Mouse (Mus musculus) liver (tissue): Measurements from ENCODE around the gene Actn4.

Experiments
- DNase-seq: peaks from one replicate; pipeline ENCODE4 v3.0.0-alpha.2; 2020; ENCODE audit warnings: mixed read lengths

Actn4 gene

DNA sequence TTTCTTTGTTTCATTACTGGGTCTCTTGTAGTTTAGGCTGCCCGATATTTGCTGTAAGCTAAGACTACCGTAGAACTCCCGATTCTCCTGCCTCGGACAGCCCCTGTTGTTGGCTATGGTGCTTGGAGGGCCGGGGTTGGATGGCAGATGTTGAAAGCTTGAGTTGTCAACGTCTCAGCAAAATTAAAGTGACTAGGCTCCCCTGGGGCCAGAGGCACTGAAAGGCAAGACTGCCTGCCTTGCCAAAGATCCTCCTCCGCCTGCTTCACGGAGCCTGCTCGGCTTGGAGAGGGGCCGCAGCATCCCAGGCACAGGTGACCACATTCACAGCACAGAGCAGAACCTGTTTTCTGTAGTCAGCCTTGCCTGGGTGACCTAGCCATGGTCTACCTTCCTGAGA lies 81.6 kb downstream of the Actn4 start:
- no peak for DNase-seq

DNA sequence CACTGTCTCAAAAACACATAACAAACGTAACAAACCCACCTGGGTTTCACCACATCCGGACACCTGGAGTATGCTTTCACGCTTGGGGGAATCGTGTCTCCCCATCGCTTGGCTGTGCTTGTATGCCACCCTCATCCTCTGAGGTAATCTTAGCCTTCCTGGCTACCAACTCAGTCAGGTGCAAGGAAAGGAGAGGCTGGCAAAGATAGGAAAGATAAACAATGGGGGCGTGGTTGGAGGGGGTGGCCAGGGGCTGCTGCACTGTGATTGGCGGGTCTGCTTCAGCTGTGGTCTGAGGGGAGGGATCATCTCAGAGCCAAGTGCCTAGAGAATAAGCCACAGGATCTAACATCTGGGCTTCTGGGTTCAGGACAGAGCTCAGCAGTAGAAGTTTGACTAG lies 82.5 kb downstream of the Actn4 start:
- DNase-seq = no peak

- DNase-seq = no peak
Measured at GRCm38 (mm10) chr7:28877856-28878255, 84.3 kb downstream of the Actn4 start.

DNA sequence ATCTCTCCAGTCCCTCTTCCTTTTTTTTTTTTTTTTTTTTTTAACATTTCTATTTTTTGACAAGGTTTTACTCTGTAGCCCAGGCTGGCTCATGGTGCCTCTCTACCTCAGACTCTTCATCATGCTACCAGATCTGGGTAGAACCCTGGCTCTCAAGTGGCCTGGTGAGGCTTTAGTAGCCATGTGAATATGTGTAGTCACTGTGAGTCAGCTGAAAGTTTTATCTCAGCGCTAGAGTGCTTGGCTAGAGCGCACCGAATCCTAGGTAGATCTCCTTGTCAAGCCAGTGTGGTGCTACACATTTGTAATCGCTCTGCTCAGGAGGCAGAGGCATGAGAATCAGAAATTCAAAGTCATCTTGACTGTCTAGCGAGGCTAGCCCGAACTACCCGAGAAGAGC lies 85.0 kb downstream of the Actn4 start:
- DNase-seq = peak; percentile 73

- no peak for DNase-seq
Measured at GRCm38 (mm10) chr7:28876099-28876498, 86.0 kb downstream of the Actn4 start.

- DNase-seq = no peak
Measured at GRCm38 (mm10) chr7:28874565-28874964, 87.6 kb downstream of the Actn4 start.

GRCm38 (mm10) chr7:28870901-28871664 lies 91.1 kb downstream of the Actn4 start:
- DNase-seq = peak; percentile 30

DNA sequence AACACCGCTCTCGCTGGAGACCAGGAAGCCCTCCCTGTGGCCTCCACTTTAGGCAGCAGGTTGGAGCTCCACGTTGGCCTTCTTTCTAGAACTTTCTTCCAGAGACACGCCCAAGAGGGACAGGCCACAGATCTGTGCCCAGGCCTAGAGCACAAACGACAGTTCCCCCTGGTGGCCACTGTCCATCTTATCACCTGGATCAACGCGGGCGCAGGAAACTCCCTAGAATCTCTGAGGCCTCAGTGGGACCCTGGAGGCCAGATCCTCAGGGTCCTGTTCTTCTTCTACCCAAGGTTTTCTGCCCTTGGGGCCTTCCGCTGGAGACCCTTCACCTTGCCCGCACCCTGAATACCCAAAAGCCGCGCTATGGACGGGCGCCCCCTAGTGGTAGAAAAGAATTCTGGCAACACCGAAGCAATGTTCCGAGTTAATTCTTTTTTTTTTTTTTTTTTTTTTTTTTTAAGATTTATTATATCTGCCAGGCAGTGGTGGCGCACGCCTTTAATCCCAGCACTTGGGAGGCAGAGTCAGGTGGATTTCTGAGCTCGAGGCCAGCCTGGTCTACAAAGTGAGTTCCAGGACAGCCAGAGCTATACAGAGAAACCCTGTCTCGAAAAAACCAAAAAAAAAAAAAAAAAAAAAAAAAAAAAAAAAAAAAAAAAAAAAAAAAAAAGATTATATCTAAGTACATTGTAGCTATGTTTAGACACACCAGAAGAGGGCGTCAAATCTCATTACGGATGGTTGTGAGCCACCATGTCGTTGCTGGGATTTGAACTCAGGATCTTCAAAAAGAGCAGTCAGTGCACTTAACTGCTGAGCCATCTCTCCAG lies 94.4 kb downstream of the Actn4 start:
- peak; percentile 80 for DNase-seq

DNA sequence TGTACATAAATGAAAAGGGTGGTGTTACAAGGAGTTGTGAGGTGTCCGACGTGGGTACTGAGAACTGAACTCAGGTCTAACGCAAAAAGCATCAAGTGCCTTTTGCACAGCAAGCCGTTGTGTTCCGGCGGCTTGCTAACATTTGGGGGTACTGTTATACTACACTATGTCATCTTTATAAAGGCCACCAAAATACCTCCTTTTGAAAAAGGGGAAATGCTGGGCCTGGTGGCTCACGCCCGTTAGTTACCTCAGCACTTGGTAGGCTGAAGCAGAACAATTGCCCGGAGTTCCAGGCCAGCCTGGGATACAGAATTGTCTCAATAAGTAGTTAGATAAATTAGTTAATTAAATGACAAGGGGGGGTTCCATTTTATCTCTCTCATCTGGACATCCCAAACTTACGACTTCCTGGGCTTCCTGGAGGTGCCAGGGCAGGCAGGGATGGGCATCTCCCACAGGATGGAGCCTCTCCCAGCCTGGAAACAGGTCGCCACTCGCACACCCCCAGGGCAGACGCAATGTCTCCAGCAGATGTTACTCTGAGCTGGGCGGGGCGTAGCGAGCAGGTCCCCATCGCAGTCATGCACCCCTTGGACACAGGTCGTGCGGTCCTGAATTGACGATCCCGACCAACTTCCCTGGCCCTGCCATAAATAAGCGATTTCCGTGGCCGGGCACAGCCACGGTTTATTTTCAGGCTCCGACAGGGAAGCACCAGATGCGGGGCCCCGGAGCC lies 95.2 kb downstream of the Actn4 start:
- no peak for DNase-seq

DNA sequence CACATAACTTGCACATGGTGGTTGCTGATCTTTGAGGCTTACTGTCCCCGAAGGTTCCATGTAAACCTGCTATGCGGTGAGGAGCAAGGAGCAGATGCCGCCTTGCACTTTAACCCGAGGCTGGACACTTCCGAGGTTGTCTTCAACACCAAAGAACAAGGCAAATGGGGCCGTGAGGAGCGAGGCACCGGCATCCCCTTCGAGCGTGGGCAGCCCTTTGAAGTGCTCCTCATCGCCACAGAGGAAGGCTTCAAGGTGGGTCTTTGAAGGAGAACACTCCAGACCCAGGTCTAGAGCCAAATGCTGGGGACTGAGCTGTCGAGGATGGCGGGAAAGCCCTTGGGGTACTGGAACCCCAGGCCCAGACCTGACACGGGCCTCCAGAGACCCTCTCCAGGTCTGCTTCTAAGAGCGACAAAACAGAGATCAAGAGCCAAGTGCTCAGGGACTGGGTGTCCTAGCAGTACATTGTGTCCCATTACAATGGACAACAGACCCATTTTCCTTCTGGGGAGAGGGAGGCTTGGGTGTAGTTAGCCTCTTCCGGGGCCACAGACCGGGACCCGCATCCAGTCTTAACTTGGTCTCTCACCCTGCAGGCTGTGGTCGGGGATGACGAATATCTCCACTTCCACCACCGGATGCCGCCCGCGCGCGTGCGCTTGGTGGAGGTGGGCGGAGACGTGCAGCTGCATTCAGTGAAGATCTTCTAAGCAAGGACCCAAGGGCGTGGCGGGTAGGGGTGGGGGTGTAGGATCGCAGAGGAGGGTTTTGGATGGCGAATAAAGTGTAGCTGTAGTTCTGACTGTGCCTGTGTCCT lies 96.4 kb downstream of the Actn4 start:
- peak; percentile 87 for DNase-seq

GRCm38 (mm10) chr7:28864288-28864750 lies 97.8 kb downstream of the Actn4 start:
- DNase-seq = no peak

DNA sequence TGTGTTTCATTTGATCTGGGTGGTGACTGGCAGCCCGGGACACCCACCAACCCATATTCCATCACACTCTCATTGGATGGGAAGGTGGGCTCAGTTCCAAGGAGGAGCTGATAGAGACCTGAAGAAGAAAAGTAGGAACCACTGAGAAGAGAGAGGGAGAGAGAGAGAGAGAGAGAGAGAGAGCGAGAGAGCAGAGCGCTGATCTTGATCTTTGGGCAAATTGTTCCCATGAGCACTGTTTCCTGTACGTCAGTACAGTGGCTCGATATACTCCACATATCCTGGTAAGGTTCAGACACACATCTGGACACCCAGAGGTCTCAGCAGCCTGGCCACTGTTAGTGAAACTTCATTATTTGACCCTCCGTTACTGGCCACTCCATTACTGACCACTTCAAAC lies 98.6 kb downstream of the Actn4 start, which contains the start of gene Lgals7:
Gene Lgals7 (plus strand): TSS at position 314 of the 400 bp plus-strand sequence.
- DNase-seq = no peak

DNA sequence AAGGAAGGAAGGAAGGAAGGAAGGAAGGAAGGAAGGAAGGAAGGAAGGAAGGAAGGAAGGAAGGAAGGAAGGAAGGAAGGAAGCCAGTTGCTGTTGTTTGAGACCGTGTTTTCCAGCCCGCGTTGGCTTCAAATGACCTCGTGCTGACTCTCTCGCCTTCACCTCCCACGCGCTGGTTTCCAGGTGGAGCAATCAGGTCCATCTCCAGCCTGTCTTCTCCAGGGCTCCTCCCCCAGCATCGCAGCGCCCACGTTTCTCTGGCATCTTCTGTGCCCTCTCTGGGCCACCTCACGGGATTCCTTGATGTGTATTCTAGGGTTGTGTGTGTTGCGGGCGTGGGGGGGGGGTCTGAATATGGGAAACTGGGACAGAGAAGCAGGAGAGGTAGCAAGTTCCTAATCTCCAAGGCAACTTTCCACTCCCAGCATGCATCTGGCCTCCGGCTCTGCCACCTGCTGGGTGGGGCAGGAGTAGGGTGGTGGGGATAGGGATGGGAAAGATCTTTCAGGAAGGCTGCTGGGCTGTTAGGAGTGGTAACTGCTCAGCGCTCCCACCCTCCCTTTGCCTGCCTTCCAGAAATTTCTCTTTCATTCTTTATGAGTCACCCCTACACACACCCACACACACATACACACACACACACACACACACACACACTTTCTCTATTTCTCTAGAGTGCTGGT lies 99.2 kb downstream of the Actn4 start:
- DNase-seq = no peak

- DNase-seq = no peak
Measured at GRCm38 (mm10) chr7:28860898-28861297, 101.2 kb downstream of the Actn4 start.

GRCm38 (mm10) chr7:28859953-28860352 lies 102.2 kb downstream of the Actn4 start:
- DNase-seq = no peak

- DNase-seq = no peak
Measured at GRCm38 (mm10) chr7:28850642-28851041, 111.5 kb downstream of the Actn4 start.

- DNase-seq = no peak
Measured at GRCm38 (mm10) chr7:28849700-28850236, 112.4 kb downstream of the Actn4 start.

GRCm38 (mm10) chr7:28847273-28847672 lies 114.9 kb downstream of the Actn4 start:
- DNase-seq = no peak
